Mouse (Mus musculus): Measurements from ENCODE around the gene Kansl2.

Gene Kansl2

GRCm38 (mm10) chr15:98533881-98534627 lies at the start of gene Kansl2:
Gene Kansl2, minus strand, starts transcription at chr15:98534264.
- peak; percentile 98 for DNase-seq

GRCm38 (mm10) chr15:98582996-98583395 lies 48.9 kb upstream of the Kansl2 start:
- DNase-seq = no peak

DNA sequence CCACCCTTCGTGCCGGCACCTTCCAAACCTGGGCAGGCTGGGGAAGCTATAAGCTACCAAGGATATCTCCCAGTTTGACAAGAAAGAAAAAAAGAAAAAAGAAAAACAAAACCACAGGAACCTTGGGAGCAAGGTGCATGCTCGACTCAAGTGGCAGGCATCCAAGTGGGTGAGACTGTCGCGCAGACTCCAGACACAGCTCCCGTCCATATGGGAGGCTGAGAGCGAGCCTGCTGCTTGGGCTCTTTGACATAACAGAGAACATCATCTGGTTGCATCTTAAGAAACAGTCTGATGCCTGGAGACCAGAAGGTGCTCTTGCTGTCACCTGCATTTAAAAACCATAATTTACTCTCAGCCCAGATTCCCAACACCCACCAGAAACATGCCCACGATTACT lies 48.3 kb upstream of the Kansl2 start:
- DNase-seq = peak; percentile 77

GRCm38 (mm10) chr15:98579795-98580464 lies 45.9 kb upstream of the Kansl2 start:
- DNase-seq = peak; percentile 89

DNA sequence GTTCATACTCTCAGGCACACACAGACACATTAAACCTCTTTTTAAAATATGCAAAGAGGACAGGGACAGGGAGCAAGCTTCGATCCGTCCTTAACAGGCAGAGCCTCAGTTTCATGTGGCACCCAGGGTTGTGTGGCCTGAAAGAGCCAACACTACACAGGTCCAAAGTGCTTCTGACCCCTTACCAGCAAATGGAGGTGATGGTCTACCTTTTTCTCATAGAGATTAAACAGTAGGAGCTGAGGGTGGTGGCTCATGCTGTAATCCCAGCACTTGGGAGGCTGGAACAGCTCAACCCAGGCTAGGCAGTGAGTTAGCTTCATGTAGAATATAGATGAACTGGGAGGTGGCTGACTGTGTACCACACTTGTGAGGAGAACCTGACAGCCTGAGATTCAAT lies 45.2 kb upstream of the Kansl2 start:
- DNase-seq = no peak

DNA sequence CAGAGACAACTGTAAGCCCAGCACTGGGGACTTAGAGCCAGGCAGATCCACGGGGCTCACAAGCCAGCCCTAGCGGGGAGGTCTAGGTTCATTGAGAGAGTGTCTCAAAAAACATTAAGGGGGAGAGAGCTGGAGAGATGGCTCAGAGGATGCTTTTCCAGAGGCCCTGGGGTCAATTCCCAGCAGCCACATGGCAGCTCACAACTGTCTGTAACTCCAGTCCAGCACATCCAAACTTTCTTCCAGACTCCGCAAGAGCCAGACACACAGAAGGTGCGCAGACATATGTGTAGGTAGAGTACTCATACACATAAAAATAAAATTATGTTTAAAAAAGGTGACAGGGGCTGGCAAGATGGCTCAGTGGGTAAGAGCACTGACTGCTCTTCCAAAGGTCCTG lies 39.2 kb upstream of the Kansl2 start:
- DNase-seq = no peak

- DNase-seq = no peak
Observed at GRCm38 (mm10) chr15:98570873-98571538, 36.9 kb upstream of the Kansl2 start, which contains the start of the genes Ccnt1 and 4930415O20Rik. Gene Ccnt1, minus strand, starts transcription at chr15:98570923. Gene 4930415O20Rik, plus strand, starts transcription at chr15:98571004.

GRCm38 (mm10) chr15:98569795-98570365 lies 35.8 kb upstream of the Kansl2 start:
- no peak for DNase-seq

DNA sequence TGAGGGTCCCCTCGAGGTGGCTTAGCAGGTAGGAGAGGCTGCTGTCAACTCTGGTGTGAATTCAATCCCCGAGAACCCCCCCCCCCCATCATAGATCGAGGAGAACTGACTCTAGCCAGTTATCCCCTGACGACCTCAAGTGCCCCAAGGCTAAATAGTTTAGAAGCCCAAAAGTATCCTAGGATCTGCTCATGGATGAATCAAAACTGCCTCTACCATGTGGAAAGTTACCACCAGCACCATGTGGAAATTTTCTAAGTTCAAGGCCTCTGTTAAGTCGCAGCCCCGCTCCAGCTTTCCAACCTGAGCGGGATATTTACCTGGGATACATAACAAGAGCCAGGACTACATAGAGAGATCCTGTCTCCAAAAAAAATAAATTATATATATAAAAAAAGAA lies 35.2 kb upstream of the Kansl2 start:
- DNase-seq = no peak

DNA sequence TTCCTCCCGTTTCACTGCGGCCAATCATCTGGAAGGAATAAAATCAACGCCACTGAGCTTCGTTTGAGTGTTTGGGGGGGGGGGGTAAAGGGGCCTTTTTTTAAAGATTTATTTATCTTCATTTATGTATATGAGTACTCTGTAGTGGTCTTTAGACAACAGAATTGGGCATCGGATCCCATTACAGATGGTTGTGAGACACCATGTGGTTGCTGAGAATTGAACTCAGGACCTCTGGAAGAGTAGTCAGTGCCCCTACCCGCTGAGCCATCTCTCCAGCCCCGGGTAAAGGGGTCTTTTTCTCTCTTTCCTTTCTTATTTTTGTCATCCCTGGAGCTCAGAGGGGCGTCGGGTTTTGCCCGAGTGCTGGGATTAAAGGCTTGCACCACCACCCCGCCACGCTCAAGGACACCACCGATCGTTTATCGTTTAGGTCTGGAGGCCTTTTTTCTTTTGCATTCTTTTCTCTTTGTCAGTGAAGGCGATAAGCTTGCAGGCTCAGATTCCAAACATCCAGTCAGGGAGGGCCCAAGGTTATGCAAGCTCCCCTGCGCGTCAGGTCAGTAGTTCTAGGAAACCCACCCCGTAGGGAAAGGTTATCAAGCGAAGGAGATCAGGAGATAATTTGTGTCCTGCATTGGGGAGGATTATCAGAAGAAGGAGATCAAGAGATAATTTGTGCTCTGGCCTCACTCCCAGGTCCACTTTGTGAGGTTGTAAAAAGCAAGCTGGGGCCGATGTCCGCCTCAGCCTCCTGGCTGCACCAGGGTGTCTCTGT lies 34.4 kb upstream of the Kansl2 start:
- DNase-seq = no peak

- peak; percentile 100 for DNase-seq
Observed at GRCm38 (mm10) chr15:98567278-98568134, 33.4 kb upstream of the Kansl2 start.

- DNase-seq = no peak
Observed at GRCm38 (mm10) chr15:98566973-98567277, 32.9 kb upstream of the Kansl2 start.

DNA sequence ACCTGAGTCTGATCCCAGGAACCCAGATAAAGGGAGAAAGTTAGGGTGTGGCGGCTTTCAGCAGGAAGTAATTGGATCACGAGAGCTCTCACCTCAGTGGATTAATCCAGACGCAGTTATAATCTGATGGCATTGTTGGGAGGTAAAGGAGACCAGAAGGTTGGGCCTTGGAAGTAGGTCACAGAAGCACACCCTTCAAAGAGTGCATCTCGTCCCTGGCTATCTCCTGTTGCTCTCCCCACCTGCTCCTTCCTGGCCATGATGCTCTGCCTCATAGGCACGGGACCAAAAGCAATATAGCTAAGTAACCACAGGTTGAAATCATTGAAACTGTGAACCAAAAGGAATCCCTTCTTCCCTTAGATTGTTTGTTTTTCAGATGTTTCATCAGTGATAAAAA lies 23.1 kb upstream of the Kansl2 start:
- no peak for DNase-seq

- DNase-seq = no peak
Observed at GRCm38 (mm10) chr15:98555881-98556280, 21.8 kb upstream of the Kansl2 start.

GRCm38 (mm10) chr15:98552758-98553157 lies 18.7 kb upstream of the Kansl2 start:
- no peak for DNase-seq

DNA sequence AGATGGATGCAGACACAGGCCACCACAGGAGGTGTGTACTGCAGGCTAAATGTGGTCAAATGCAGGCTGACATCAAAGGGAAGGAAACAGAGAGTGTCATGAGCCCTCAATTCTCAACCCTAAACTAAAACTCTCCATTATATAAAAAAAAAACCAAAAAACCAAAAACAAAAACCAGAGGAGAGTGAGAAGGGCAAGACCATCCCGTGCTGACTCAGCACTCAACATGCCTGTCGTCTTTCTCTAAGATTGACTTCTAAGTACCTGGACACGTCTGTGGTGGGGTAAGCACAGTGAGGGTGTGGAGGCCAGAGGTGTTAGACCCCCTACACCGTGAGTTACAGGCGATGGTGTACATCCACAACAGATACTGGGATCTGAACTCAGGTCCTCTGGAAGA lies 12.8 kb upstream of the Kansl2 start:
- DNase-seq = no peak

GRCm38 (mm10) chr15:98545151-98545550 lies 11.1 kb upstream of the Kansl2 start:
- no peak for DNase-seq

DNA sequence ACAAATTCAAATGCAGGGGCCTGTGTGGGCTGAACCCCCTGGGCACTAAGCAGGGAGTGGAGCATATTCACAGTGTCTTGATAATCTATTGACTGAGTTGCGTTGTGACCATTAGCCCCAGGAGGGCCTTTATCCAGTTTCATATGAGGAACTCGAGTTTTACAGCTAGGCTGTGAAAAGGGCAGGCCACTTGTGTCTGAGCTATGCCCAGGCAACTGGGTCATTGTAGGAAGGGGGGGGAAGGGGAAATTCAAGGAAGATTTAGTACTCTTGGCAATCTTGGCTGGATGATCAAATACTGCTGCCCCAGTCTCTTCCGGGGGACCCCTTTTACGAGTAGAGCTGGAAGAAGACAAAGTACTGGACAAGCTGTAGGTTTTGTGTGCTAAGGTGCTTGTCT lies 9.3 kb upstream of the Kansl2 start:
- DNase-seq = no peak

DNA sequence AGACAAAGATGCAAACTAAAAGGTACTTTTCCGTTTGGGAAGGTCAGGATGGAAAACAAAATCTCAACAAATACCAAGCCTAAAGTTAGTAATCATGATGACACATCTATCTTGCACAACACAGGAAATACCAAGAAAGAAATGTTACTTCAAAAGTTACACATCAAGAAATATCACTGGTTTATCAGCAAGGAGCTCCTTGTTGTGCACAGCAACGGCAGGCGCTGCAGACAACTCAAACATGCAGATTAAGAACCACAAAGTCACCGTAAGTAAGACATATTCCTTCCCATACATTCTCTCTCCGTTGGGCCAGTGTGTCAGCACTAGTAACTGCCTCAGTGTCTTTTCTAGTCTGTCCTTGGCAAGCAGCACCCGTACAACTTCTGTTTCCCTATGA lies 7.0 kb upstream of the Kansl2 start:
- no peak for DNase-seq

DNA sequence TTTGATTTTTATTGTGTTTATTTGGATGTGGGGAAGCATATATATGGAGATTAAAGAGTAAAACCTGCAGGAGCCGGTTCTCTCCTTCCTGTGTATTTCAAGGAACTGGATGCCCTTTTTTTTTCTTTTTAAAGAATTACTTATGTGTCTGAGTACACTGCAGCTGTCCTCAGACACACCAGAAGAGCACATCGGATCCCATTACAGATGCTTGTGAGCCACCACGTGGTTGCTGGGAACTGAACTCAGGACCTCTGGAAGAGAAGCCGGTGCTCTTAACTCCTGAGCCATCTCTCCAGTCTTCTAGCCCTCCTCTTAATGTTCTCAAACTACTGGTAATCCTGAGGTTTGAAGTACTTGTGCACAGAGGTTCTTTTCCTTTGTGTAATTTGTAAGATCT lies 3.9 kb upstream of the Kansl2 start:
- no peak for DNase-seq

GRCm38 (mm10) chr15:98536828-98537510 lies 2.9 kb upstream of the Kansl2 start:
- no peak for DNase-seq

All from kidney, postnatal 14 days (tissue).